Mouse (Mus musculus): ENCODE measurements around the gene Rasgef1a. TPM values are rescaled to one million over a fixed set of nuclear protein-coding genes. Genes with fewer than 3 reads are reported as not detected.
A peak's percentile ranks its signal among the peaks of the same experiment; 100 is the strongest.

Gene Rasgef1a
- polyA plus RNA-seq (2015; fragmentation: Nextera tagmentation; extraction: Ambion mirVana), result 0.04 and 0.06 TPM in 2 replicates

DNA sequence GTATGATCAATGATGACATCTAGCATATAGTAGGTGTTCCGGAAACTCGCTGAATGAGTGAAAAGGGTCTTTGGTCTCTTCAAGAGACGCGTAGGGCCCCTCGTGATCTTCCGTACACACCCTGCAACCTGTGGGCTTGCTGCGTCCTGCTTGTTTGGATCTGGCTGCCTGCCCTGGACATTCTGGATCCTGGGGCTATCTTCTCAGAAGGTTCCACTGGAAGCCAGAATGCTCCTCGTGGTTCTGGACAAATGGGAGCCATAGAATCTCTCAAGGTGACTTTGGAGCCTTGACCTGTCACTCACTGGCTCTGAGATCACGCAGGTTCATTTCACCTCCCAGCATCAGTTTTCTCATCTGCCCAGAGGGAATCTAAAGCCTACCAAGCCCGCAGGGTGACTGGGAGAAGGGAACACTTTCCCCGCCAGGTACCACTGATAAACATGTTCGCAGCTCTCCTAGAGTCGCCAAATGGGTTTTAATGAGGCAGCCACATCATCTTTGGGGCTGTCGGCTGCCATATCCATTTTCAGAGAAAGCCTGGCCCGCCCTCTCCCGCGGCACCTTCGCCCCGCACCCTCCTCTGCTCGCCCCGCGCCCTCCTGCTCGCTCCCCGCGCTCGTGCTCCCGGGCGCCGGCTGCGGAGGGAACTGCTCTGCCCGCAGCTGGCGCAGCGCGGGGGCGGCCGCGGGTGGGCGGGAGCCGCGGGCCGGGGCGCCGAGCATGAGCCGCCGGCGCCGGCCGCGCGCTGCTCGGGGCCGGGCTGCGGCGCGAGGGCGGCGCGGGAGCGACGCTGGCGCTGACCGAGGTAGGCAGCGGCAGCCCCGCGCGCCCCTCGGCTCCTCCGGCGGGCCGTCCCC lies at the start of gene Rasgef1a:
TSS of gene Rasgef1a (plus strand) at position 683 of the 860 bp plus-strand sequence.
- Histone ChIP-seq H3K4me2 (ENCODE audit: low read depth, low read length) (no peak within 1 kb of the TSS), H3K27ac (ENCODE audit: low read length) (no peak within 1 kb of the TSS), H3K4me3 (ENCODE audit: low read depth, low read length) (0 out of 2 replicates have a peak within 1 kb of the TSS, but pooled peaks have one; percentile 6), H3K36me3 (ENCODE audit: control insufficient read depth, insufficient read depth) (no peaks in the 10 kb centered on the region), H3K9ac (ENCODE audit: low read depth, low read length) (no peak within 1 kb of the TSS), H3K4me1 (ENCODE audit: control insufficient read depth, low read depth, low read length) (no peaks in the 10 kb centered on the region), H3K27me3 (ENCODE audit: control insufficient read depth, insufficient read depth, low read depth, low read length) (peaks cover 28% of the 10 kb centered on the region), H3K9me3 (replicated peaks; ENCODE audit: control insufficient read depth, low read length) (no peaks in the 10 kb centered on the region)
- whole genome bisulfite sequencing (ENCODE audit: insufficient replicate concordance), result 11% methylated on average over 55 of the region's 70 CpGs
- no peak for ATAC-seq (ENCODE audit: low read depth)

DNA sequence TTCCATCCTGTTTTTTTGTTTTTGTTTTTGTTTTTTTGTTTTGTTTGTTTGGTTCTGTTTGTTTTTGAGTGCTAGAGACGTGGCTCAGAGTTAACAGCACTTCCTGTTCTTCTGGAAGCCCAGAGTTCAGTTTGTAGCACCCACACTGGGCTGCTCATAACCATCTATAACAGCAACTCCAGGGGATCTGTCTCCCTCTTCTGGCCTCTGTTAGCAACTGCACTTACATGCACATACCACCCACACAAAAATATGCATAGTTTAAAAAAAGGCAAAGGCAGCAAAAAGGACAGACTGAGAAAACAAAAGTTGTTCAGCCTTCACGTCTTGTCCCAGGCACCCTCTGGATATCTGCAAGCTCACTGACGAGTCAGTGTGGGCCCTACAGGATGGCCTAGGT lies 48.0 kb upstream of the Rasgef1a start:
- WGBS (ENCODE audit: insufficient replicate concordance), result 61% methylated on average over 3 of the region's 3 CpGs

DNA sequence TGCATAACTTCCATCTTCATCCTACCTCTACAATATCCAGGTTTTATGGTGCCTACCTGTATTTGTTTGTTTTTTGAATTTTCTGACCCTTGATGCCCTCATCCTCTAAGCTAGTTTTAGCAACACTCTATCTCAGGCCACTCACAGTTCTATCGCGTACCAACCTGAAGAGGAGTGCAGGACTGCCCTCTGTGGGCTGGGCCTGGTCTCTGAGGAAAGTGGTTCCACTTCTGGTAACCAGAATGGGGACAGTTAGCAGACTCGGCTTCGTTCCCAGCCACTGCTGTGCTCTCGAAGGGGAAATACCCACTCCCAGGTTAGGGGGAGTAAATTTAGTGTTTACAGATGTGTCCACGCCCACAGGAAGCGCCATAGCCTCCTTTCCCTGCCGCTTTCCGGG lies 44.5 kb upstream of the Rasgef1a start:
- Histone ChIP-seq H3K4me3 (ENCODE audit: low read depth, low read length) (no peak overlapping the region), H3K4me1 (ENCODE audit: control insufficient read depth, low read depth, low read length) (no peaks in the 10 kb centered on the region), H3K4me2 (ENCODE audit: low read depth, low read length) (no peak overlapping the region), H3K27ac (ENCODE audit: low read length) (no peak overlapping the region), H3K9ac (ENCODE audit: low read depth, low read length) (no peak overlapping the region), H3K36me3 (ENCODE audit: control insufficient read depth, insufficient read depth) (no peaks in the 10 kb centered on the region), H3K27me3 (ENCODE audit: control insufficient read depth, insufficient read depth, low read depth, low read length) (no peaks in the 10 kb centered on the region), H3K9me3 (replicated peaks; ENCODE audit: control insufficient read depth, low read length) (no peaks in the 10 kb centered on the region)
- 30% methylated on average over 9 of the region's 9 CpGs for WGBS (ENCODE audit: insufficient replicate concordance)
- no peak for ATAC-seq (ENCODE audit: low read depth)

More for the DNA sequence above, 48.0 kb upstream of the Rasgef1a start:
- no peaks in the 10 kb centered on the region for H3K27me3 ChIP-seq (ENCODE audit: control insufficient read depth, insufficient read depth, low read depth, low read length)
- H3K4me2 ChIP-seq (ENCODE audit: low read depth, low read length), result no peak overlapping the region
- no peak overlapping the region for H3K9ac ChIP-seq (ENCODE audit: low read depth, low read length)
- no peaks in the 10 kb centered on the region for H3K9me3 ChIP-seq (replicated peaks; ENCODE audit: control insufficient read depth, low read length)
- H3K27ac ChIP-seq (ENCODE audit: low read length), result no peak overlapping the region
- no peak for ATAC-seq (ENCODE audit: low read depth)
- no peak overlapping the region for H3K4me3 ChIP-seq (ENCODE audit: low read depth, low read length)
- no peaks in the 10 kb centered on the region for H3K4me1 ChIP-seq (ENCODE audit: control insufficient read depth, low read depth, low read length)
- H3K36me3 ChIP-seq (ENCODE audit: control insufficient read depth, insufficient read depth), result no peaks in the 10 kb centered on the region

DNA sequence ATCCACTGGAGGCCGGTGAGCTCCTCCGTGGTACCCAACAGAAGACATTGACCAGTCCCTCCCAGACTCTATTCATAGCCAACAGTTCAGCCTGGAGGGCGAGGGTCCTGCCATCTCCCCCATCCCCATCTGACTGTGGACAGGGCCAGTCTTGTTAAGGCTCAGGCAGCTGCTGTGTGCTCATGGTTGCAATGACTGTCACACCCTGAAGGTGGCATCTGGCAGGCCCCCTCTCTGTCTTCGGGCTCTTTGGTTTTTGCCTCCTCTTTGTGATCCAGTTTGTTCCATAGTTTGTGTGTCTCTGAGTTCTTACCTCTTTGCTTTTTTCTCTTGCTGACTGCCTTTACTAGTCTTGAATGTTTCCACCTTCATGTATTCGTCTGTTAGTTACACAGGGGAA lies 24.1 kb upstream of the Rasgef1a start:
- ATAC-seq (ENCODE audit: low read depth), result no peak
- H3K36me3 ChIP-seq (ENCODE audit: control insufficient read depth, insufficient read depth), result no peaks in the 10 kb centered on the region
- no peaks in the 10 kb centered on the region for H3K9me3 ChIP-seq (replicated peaks; ENCODE audit: control insufficient read depth, low read length)
- no peak overlapping the region for H3K27ac ChIP-seq (ENCODE audit: low read length)
- no peak overlapping the region for H3K4me3 ChIP-seq (ENCODE audit: low read depth, low read length)
- no peak overlapping the region for H3K4me2 ChIP-seq (ENCODE audit: low read depth, low read length)
- 51% methylated on average over 5 of the region's 5 CpGs for WGBS (ENCODE audit: insufficient replicate concordance)
- H3K27me3 ChIP-seq (ENCODE audit: control insufficient read depth, insufficient read depth, low read depth, low read length), result no peaks in the 10 kb centered on the region
- H3K9ac ChIP-seq (ENCODE audit: low read depth, low read length), result no peak overlapping the region
- H3K4me1 ChIP-seq (ENCODE audit: control insufficient read depth, low read depth, low read length), result no peaks in the 10 kb centered on the region

DNA sequence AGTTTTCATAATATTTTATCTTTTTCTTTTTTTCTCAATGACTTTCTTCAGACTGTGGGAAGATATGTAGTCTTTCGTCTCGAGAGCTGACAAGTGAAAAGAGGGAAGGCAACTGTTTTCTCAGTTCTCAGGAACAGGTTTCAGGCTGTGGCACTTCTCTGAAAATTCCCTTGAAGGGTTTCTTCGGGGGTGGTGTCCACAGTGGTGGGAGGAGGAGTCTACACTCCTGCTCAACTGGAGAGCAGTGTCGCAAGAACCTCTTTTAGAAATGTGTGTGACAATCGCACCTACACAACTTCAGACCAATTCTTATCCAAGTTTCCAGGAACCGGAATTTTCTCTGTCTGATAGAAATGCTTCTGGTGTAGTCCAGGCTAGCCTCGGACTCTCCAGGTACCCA lies 22.0 kb upstream of the Rasgef1a start:
- Histone ChIP-seq H3K27me3 (ENCODE audit: control insufficient read depth, insufficient read depth, low read depth, low read length) (no peaks in the 10 kb centered on the region), H3K4me3 (ENCODE audit: low read depth, low read length) (no peak overlapping the region), H3K27ac (ENCODE audit: low read length) (no peak overlapping the region), H3K4me2 (ENCODE audit: low read depth, low read length) (no peak overlapping the region), H3K9ac (ENCODE audit: low read depth, low read length) (no peak overlapping the region), H3K9me3 (replicated peaks; ENCODE audit: control insufficient read depth, low read length) (no peaks in the 10 kb centered on the region), H3K4me1 (ENCODE audit: control insufficient read depth, low read depth, low read length) (no peaks in the 10 kb centered on the region), H3K36me3 (ENCODE audit: control insufficient read depth, insufficient read depth) (no peaks in the 10 kb centered on the region)
- ATAC-seq (ENCODE audit: low read depth), result no peak
- WGBS (ENCODE audit: insufficient replicate concordance), result 57% methylated on average over 7 of the region's 7 CpGs

DNA sequence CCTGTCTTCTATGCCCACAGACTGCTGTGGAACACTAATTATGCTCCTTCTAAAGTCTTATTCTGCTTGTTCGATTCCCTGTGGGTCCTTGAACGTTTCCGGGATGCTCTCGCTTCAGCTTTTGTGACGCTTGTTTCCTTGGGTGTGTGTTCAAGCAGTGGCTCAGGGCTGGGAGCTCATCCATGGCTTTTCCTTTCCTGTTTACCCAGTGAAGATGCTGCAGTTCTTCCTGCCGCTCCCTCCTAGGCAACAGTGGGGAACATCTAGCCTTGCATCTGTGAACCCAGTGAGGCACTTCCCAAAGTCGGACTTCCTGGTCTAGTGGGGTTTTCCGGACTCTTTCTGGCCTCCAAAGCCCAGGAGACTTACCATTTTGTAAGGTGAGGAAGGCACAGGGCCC lies 20.6 kb upstream of the Rasgef1a start:
- no peaks in the 10 kb centered on the region for H3K36me3 ChIP-seq (ENCODE audit: control insufficient read depth, insufficient read depth)
- H3K27ac ChIP-seq (ENCODE audit: low read length), result no peak overlapping the region
- H3K4me3 ChIP-seq (ENCODE audit: low read depth, low read length), result no peak overlapping the region
- H3K4me1 ChIP-seq (ENCODE audit: control insufficient read depth, low read depth, low read length), result no peaks in the 10 kb centered on the region
- H3K4me2 ChIP-seq (ENCODE audit: low read depth, low read length), result no peak overlapping the region
- H3K9ac ChIP-seq (ENCODE audit: low read depth, low read length), result no peak overlapping the region
- ATAC-seq (ENCODE audit: low read depth), result no peak
- 32% methylated on average over 8 of the region's 8 CpGs for WGBS (ENCODE audit: insufficient replicate concordance)
- no peaks in the 10 kb centered on the region for H3K27me3 ChIP-seq (ENCODE audit: control insufficient read depth, insufficient read depth, low read depth, low read length)
- no peaks in the 10 kb centered on the region for H3K9me3 ChIP-seq (replicated peaks; ENCODE audit: control insufficient read depth, low read length)

DNA sequence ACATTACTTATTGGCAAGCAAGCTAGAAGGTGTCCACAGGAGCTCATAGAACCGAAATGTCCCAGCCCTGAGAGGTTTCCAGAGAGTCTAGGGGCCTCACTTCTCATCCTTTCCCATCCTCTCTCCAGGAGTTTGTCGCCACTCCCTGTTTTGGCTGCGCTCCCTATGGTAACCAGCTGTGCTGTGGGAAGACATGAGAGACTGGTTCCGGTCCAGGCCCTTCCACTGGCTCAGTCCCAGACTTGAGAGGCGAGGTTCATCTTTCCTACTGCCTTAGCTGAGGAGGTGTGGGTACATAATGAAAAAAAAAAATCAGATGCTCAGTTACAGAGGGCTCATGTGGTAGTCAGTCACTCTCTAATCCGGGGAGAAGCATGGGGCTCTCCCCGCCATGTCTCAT lies 19.9 kb upstream of the Rasgef1a start:
- Histone ChIP-seq H3K9ac (ENCODE audit: low read depth, low read length) (no peak overlapping the region), H3K36me3 (ENCODE audit: control insufficient read depth, insufficient read depth) (no peaks in the 10 kb centered on the region), H3K27me3 (ENCODE audit: control insufficient read depth, insufficient read depth, low read depth, low read length) (no peaks in the 10 kb centered on the region), H3K4me2 (ENCODE audit: low read depth, low read length) (no peak overlapping the region), H3K4me3 (ENCODE audit: low read depth, low read length) (no peak overlapping the region), H3K27ac (ENCODE audit: low read length) (no peak overlapping the region), H3K9me3 (replicated peaks; ENCODE audit: control insufficient read depth, low read length) (no peaks in the 10 kb centered on the region), H3K4me1 (ENCODE audit: control insufficient read depth, low read depth, low read length) (no peaks in the 10 kb centered on the region)
- no peak for ATAC-seq (ENCODE audit: low read depth)
- WGBS (ENCODE audit: insufficient replicate concordance), result 51% methylated on average over 7 of the region's 7 CpGs

DNA sequence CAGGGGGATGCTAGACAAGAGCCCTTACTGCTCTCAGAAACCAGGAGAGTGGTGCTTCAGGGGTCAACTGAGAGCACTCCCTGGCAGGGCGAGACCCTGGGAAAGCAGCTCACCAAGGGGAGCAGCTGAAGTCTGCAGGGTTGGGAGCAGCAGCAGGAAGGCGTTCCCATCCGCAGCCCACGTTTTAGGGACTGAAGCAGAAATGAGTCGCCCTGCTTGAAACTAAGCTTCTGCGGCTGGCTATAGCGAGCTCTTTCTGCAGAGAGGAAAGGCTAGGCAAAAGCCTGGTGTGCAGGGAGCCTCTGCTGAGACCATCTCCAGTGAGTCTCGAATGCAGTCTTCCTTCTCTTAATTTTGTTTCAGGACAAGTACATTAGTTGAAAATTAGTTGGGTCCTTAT lies 19.3 kb upstream of the Rasgef1a start:
- Histone ChIP-seq H3K9me3 (replicated peaks; ENCODE audit: control insufficient read depth, low read length) (no peaks in the 10 kb centered on the region), H3K4me3 (ENCODE audit: low read depth, low read length) (no peak overlapping the region), H3K4me1 (ENCODE audit: control insufficient read depth, low read depth, low read length) (no peaks in the 10 kb centered on the region), H3K9ac (ENCODE audit: low read depth, low read length) (no peak overlapping the region), H3K27me3 (ENCODE audit: control insufficient read depth, insufficient read depth, low read depth, low read length) (no peaks in the 10 kb centered on the region), H3K4me2 (ENCODE audit: low read depth, low read length) (no peak overlapping the region), H3K36me3 (ENCODE audit: control insufficient read depth, insufficient read depth) (no peaks in the 10 kb centered on the region), H3K27ac (ENCODE audit: low read length) (no peak overlapping the region)
- ATAC-seq (ENCODE audit: low read depth), result no peak
- 51% methylated on average over 8 of the region's 8 CpGs for WGBS (ENCODE audit: insufficient replicate concordance)

DNA sequence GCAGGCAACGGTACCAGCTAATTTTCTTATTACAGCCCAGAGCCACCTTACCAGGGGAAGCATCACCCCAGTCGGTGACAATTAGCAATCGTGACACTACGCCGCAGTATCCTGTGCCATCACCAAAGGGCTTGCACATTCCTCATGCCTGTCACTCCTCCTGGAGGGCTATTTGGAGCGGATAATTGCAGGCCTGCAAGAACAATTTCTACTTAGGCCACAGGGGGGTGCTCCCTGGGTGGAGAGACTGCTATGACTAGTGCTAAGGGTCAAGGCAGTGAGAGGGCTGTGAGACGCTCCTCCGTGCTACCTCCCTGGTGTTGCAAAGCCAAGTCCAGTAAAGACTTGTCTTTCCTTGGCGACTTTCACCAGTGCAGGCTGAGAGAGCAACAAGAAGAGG lies 16.1 kb upstream of the Rasgef1a start:
- Histone ChIP-seq H3K4me1 (ENCODE audit: control insufficient read depth, low read depth, low read length) (no peaks in the 10 kb centered on the region), H3K27ac (ENCODE audit: low read length) (no peak overlapping the region), H3K9ac (ENCODE audit: low read depth, low read length) (no peak overlapping the region), H3K36me3 (ENCODE audit: control insufficient read depth, insufficient read depth) (no peaks in the 10 kb centered on the region), H3K4me3 (ENCODE audit: low read depth, low read length) (no peak overlapping the region), H3K27me3 (ENCODE audit: control insufficient read depth, insufficient read depth, low read depth, low read length) (no peaks in the 10 kb centered on the region), H3K4me2 (ENCODE audit: low read depth, low read length) (no peak overlapping the region), H3K9me3 (replicated peaks; ENCODE audit: control insufficient read depth, low read length) (no peaks in the 10 kb centered on the region)
- WGBS (ENCODE audit: insufficient replicate concordance), result 38% methylated on average over 9 of the region's 9 CpGs
- no peak for ATAC-seq (ENCODE audit: low read depth)
